Mouse (Mus musculus) left cerebral cortex, postnatal 36 days (tissue): ENCODE data around the gene Fxyd7. TPM values are rescaled to one million over a fixed set of nuclear protein-coding genes. Genes with fewer than 3 reads are reported as not detected.
A peak's percentile ranks its signal among the peaks of the same experiment; 100 is the strongest.

Experiments
- DNase-seq, 2 experiments: peaks; one replicate each; pipeline ENCODE4 v3.0.0; 2021 to 2022; ENCODE audit warnings: low spot score in 2 of 2, mixed read lengths in 1 of 2
- intact Hi-C: fragments of 180-260 bp; cut with DNase I; formaldehyde crosslinking; loops from one replicate; pipeline ENCODE4 v1.15.1; 2025
- total RNA-seq, 2 experiments: library from RNA; stranded (reverse); gene quantifications; 2 replicates each; pipeline ENCODE4 v1.2.3; 2021

Gene Fxyd7
- total RNA-seq, 2 experiments from 2014 or later, result 184 to 245 TPM

DNA sequence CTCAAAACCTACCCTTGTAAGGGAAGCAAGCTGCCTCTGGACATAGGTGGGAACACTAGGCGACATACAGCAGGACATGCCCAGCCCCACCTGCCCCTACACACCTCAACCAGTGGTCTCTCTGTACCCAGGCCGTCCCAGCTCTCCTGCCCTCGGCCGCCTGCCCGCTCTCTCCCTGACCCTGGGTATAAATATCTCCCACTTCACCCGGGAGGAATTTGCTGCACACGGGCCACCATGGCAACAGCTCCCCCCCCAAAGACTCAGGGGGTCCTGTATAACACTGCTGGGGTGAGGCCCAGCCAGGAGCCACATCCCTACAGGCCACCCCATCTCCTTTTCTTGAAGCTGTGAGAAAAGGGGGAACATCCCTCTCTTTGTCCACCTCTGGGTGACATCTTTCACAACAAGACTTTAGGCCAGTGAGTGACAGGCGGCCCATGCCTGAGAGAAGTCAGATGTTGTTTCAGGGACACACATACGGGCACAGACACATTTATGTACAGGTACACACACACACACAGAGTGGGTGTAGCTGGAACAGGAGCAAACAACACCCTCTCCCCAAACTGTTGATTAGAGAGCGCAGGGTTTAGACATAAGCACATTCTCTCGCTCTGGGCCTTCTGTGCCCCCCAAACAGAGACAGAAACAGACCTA lies 3.5 kb upstream of the Fxyd7 start:
- intact Hi-C loops, result loop anchor here (5.0 kb wide), 1 partner anchor 97 kb away; the partner anchor contains the start of gene Usf2
- DNase-seq, result no peak

DNA sequence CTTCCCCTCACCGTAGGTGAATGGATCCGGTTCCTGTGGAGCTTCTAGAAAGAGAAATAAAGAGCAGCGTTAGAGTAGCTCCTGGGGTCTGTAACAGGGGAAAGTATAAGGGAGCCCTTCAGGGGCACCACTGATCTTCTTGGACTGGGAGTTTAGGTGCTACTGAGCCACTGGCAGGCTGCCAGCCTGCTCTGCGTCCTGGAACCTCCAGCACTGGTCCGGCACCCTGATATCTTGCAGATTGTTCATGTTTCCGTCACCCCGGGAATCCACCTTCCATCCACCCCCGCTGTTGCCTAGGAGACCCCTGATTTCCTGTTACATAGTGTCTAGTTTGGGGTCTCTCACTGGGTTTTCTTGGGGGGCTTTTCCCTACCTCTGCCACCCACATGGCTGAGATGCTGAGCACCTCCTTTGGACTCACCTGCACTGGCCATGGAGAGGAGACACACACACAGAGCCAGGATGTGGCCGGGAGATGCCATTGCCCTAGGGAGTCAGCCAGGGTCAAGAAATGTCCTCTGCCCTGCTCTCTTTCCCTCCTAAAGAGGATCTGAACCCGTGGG lies 2.7 kb upstream of the Fxyd7 start:
- DNase-seq, result no peak
- intact Hi-C loops, result loop anchor here (5.0 kb wide), 1 partner anchor 97 kb away; the partner anchor contains the start of gene Usf2

DNA sequence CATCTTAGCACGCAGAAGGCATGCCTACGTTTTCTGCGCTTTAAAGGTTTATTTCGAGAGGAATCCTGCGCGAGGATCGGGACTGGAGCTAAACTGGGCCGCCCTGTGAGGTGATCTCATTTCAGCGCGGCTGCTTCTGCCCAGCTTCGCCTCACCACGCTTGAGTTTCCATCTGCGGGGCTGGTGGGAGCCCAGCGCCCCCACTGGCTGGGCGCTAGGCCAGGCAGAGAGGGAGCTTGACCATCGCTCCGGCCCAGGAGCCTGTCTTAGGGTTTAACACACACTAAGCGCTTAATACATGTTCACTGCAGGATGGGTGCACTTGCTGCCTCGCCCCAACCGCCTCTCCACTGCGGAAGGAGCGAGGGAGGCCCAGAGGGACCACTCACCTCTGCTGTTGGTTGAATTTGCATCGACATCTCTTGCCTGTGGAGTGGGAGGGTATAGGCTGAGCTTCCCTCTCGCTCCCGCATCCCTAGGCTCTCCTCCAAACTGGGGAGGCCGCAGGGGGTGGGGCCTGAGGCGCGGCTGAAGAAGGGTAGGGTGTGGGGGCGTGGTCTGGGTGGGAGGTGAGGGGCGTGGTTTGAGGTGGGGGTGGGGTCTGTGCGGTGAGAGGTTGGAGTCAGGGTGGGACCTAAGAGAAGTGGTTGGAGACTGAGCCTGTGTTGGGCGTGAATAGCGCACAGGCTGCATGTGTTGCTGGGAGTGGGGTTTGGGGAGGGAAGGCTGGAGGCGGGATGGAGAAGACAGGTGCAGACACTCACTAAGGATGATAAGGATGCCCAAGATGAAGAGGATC lies 1.6 kb upstream of the Fxyd7 start:
- DNase-seq, result peak; percentile 86 to 89
- intact Hi-C loops, result loop anchor here (5.0 kb wide), 1 partner anchor 96 kb away; the partner anchor contains the start of gene Usf2

DNA sequence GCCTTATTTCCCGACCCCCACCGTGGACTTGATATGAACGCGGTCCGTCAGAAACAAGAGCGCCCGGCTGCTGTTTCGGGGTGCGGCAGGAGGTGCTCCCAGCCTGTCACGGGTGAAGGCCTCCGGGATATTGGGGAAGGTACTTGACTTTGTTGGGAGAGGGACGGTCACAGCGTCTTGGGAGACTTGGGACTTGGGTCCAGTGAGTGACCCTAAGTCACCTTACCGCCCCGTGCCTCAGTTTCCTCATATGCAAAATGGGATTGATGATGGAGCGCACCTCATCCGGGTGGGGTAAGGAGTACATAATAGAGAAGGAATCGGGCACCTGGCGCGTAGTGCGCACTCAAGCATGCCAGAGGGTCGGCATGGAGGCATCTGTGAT lies 976 bp upstream of the Fxyd7 start:
- DNase-seq, result no peak
- intact Hi-C loops, result loop anchor here (5.0 kb wide), 1 partner anchor 95 kb away; the partner anchor contains the start of gene Usf2

DNA sequence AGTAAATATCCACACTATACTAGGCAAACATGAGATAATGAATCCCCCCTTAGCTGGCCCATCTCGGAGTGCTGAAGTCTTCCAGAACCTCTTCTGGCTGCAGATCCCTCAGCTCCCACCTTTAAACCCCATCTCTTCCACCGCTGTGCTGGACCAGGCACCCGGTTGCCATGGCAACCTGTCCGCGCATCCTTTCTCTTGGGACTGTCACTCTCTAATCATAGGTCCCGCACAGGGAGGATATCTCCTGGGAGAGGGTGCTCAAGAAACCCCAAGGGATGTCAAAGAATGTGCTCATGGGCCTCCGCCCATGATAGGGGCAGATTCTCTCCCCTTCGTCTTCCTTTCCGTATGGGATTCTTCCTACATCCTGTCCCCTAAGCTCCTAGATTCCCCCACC lies 346 bp downstream of the Fxyd7 start:
- intact Hi-C loops, result loop anchor here (5.0 kb wide), 1 partner anchor 94 kb away; the partner anchor contains the start of gene Usf2
- peak; percentile 70 to 73 for DNase-seq

DNA sequence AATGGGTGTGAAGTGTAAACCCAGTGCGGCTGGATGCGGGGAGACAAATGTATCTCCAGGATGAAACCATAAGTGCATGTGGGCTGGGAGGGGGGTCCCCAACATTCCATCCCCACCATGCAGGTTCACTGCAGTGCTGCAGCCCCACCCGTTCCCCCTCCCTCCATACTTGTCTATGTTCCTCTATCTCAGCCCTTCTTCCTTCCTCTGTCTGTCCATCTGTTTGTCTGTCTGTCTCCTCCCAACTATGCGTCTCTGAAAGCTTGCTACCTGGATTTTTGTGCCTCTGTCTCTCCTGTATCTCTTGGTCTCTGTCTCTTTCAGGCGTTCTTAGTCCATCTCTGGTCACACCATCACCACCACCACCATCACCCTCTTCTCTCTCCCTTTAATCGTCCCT lies 780 bp downstream of the Fxyd7 start:
- intact Hi-C loops, result loop anchor here (5.0 kb wide), 1 partner anchor 93 kb away; the partner anchor contains the start of gene Usf2
- peak in 1 of 2 experiments; percentile 29 for DNase-seq

DNA sequence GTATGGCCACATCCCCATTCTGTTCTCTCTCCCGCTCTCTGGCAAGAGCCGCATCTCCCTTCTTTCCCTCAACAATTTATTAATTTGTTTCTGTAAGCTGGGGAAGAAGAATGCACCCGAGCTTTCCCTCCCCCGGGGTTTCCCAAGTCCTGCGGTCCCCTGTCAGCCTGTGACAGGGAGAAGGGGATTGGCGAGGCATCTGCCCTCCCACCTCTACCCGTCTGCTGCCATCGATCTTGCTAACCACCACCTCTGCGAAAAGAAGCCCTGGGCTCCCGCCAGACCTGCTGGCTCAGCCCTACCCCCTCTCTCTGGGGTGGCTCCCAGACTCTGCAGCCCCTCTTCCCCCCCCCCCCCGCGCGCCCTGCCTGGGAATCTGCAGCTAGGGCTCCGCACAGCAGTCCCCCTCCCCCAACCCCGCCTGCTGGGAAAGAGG lies 1.4 kb downstream of the Fxyd7 start:
- peak; percentile 59 to 80 for DNase-seq
- intact Hi-C loops, result loop anchor here (5.0 kb wide), 1 partner anchor 93 kb away; the partner anchor contains the start of gene Usf2

DNA sequence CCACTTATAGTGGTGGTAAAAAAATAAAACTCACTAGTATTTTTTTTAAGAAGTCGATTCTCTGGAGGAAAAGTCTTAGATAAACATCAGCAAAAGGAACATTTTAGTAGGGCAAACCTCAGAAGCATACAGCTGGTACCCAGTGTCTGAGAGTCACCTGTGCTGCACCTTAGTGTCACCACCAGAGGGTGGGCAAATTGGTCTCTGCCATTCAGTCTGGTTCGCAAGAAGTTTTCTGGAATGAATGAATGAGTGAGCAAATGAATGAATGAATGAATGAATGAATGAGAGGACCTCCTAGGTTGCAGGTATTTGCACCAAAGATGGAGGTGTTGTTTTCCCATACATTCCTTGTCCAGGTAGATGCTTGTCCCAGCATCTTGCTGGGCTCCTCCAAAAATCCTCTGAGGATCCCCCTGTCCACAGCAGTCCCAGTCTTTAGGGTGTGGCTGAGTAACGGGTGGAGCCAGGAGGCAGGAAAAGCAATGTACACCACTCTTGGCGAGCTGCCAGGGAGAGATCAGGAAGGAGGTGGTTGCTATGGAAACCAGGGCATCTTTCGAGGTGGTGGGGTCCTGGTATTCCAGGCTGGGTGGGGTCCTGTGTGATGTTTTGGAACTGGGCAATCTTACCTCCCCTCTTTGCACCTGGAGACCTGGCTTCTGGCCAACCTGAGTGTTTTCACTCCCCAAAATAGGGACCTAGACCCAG lies 2.0 kb downstream of the Fxyd7 start:
- intact Hi-C loops, result no loop called here
- DNase-seq, result peak; percentile 42 to 57

DNA sequence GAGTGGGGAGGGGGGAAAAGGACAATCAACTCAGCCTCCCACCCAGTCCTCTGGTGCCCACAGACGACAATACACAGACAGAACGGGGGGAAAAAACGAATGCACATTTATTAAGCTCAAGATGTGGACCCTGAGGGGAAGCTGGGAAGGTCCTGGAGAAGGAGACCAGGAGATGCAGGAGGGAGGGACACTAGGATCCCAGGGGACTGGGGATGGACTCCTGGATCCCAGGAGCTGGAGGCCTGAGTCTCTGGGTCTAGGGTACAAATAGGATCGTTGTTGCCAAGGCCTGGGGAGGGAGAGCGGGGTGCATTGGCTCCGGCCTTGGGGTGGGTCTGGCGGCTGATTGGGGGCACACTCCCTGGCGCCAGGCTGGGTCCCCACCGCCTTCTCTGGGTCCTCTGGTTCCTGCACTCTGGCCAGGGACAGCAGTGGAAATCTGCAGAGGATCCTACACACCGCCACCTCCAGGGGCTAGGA lies 8.8 kb downstream of the Fxyd7 start, which contains the start of gene Fxyd5:
TSS of gene Fxyd5 (minus strand) at position 51 of the 480 bp plus-strand sequence.
- DNase-seq, result no peak

DNA sequence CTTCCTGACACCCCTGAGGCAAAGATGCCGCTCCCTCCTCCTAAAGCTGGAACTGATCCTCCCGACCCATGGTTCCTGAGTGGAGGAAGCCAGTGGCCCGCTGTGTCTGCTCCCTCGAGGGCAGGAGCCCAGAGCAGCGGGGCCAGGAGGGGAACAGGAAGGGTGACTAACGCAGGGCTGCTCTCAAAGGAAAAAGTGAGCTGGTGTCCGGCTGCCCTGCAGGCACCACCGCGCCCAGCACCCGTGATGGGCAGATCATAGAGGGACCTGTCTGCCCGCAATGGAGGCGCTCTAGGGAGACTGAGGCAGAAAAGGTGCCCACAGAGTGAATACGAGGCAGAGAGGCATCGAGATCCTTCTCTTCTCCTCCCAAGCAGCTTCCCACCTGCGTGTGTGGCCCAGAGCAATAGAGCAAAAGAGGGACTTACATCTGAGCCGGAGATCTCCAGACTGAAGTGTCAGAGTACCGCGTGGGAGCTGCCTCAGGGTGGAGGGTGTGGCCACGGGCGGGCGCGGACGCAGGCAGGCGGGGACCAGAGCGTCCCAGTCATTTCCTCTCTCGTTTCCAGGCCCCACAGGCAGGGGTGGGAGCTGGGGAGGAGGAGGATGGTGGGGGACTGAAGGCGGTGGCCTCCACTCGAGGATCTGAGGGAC lies 9.5 kb downstream of the Fxyd7 start:
- no peak for DNase-seq
- intact Hi-C loops, result no loop called here

More for the DNA sequence above, 8.8 kb downstream of the Fxyd7 start, which contains the start of gene Fxyd5:
- intact Hi-C loops, result no loop called here

DNA sequence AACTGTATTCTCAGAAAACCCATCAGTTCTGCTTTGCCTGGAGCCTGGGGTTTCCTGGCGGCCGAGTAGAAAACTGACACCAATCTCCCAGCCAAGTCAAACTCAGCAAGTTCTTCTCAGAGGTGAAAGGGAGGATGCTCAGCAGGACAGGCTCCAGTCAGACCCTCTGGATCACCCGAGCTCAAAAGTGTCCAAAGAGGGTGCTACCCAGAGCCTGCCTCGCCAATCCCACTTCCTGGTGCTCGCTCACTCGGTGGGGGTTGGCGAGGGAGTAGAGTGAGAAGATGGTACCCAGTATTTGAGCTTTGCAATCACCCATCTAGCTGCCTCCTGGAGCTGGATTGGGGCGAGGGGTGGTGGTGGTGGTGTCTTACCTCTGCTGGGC lies 10.3 kb downstream of the Fxyd7 start:
- intact Hi-C loops, result no loop called here
- no peak for DNase-seq

DNA sequence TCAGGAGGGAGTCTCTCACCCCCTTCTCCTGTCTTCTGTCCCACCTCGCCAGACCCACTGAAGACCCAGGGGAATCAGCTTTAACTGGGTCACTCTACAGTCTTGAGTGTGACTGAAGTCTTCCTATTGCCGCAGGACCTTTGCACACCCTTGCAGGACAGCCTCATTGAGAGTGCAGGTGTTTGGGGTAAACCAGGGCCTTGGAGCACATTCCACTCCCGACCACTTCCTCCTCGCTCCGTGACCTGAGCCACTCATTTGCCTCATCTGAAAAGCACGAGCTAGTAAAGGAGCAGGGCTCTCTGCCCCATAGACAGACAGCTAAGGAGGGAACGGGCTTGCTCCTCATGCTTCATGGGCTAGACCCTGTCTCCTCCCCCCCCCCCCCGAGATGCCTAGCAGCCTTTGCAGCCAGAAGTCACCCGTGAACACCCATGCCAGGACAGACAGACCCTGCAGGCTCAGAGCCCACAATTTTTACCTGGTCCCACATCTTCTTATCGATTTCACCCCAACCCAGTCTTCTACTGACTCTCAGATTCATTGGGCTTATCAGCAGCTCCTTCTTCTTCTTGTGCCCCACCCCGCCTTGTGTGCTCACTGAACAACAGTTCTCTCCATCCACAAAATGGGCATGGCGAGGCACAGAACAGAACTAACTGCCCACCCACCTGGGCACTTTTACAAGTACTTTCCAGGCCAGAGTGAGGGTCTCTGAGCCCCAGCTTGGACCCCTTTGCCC lies 10.8 kb downstream of the Fxyd7 start:
- intact Hi-C loops, result no loop called here
- no peak for DNase-seq

DNA sequence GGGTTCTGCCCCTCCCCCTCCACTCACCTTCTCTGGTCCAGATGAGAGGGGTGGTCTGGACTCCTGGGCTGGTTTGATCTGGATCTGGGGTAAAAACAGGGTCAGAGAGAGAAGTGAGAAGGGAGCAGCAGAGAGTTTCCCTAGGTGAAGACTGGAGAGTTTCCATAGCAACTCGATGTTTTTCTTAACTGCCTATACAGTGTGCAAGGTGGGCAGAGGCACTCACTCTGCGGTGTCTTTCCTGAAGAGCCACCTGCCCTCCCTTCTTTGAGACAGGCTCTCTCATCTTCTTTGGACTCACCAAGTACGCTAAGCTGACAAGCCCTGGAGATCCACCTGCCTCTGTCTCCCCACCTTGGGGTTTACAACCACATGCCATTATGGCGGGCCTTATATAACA lies 12.3 kb downstream of the Fxyd7 start:
- intact Hi-C loops, result no loop called here
- no peak for DNase-seq

DNA sequence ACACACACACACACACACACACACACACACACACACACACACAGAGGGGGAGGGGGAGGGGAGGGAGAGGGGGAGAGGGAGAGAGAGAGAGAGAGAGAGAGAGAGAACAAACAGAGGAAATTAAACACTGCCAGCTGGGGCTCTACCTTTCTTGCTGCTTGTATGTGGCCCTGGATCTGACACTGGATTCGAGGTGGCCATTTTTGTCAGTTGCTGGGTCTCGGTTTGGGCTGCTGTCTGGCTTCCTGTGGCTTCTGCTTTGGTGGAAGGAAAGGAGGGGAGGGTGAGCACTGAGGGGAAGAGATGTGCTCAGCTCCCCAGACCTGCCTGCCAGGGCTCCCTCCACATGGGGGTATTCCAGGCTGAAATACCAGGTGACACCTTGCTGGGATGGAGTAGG lies 13.6 kb downstream of the Fxyd7 start:
- intact Hi-C loops, result no loop called here
- DNase-seq, result no peak

DNA sequence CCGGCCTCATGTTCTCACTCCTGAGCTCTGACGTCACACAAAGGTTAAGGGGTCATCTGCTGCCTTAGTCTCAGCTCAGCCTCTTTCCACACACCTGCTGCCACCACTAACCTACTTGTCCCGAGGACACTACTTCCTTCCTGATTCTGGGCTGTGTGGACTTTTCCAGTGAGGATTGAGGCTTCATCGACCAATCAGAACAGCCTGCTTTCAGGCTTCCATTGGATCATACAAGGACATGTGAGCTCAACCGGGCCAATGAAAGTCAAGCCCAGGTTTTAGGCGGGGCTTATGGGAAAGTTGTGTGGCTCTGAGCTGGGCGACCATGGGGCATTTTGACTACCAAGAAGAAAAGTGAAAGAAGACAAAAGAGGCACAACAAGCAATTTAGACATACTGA lies 14.3 kb downstream of the Fxyd7 start:
- intact Hi-C loops, result no loop called here
- DNase-seq, result no peak

DNA sequence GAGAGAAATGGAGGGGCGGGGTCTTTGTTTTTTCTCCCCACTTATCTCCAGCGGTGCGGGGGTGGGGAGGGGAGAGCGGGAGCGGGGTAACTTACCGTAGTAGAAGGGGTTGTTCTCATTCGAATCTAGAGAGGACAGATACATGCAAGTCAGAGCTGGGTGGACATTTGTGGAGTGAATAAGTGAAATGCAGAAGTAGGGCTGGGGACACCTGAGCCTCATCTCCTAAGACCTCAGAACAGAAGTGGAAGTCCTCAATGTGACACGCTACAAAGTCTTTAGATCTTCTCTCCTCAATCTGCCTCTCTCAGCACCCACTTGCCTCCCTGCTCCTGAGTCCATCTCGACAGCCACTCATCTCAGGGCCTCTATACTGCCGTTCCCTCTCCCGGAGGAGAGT lies 16.0 kb downstream of the Fxyd7 start:
- DNase-seq, result no peak
- intact Hi-C loops, result no loop called here

DNA sequence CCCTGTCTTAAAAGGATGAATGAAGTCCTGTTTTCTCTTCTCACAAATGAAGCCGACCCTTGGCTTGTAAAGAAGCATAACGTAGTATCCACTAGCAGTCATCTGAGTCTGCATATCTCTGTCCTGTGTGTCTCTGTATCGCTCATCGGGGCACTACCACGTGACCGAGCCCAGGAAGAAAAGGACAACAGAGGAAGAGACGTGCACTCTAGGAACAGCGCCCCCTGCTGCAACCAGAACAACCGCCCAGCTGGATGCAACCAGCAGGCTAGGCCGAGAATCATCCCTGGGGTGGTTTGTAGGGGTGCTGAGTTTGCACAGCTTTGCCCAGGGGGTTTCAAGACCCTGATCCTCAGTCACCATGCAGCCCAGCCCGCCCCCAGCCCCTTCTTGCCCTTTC lies 16.5 kb downstream of the Fxyd7 start:
- no peak for DNase-seq

DNA sequence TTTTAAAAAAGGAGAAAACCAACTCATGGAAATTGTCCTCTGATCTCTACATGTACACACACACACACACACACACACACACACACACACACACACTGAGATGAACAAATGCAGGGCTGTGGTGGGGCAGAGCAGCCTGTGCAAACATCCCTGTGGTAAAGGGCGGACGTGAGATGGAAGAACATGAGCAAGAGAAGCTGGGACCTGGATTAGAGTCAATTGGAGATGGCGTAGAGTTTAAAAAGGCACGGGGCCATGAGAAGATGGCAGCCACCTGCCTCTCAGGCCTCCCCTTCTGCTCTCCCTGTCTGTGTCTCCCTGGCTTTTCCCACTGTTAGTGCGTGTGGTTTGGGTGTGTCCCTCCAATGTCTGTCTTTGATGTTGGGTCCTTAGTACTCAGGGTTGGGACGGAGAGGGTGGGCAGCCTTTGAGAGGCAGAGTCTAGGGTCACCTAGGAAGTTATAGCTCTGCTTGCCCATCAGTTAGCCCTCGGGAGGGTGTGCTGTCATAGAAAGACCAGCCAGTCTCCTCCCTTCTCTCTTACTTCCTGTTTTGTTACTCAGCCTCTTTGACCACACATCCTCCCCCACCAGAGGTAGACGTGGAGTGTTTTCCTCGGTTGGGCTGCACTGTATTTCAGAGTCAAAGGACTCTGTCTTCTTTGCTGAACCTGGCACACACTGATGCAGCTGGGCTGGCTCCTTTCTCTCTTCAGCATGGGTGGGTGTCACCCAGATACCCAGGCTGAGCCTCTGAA lies 17.7 kb downstream of the Fxyd7 start:
- intact Hi-C loops, result no loop called here
- no peak for DNase-seq

More for the DNA sequence above, 16.5 kb downstream of the Fxyd7 start:
- intact Hi-C loops, result no loop called here
